Mouse (Mus musculus): ENCODE measurements around the gene Arl5c.

Gene Arl5c

GRCm38 (mm10) chr11:97987551-97988526 is 8.1 kb downstream of the Arl5c start:
- DNase-seq = peak; percentile 96

- no peak for DNase-seq
Measured at GRCm38 (mm10) chr11:97986738-97987465, 9.1 kb downstream of the Arl5c start.

- DNase-seq = peak; percentile 79
Measured at GRCm38 (mm10) chr11:97985727-97986677, 10.0 kb downstream of the Arl5c start, which contains the start of gene Plxdc1. Gene Plxdc1, minus strand, starts transcription at chr11:97986444.

GRCm38 (mm10) chr11:97983983-97984382 is 12.0 kb downstream of the Arl5c start:
- DNase-seq = peak; percentile 45

- no peak for DNase-seq
Measured at GRCm38 (mm10) chr11:97983506-97983905, 12.5 kb downstream of the Arl5c start.

GRCm38 (mm10) chr11:97982721-97983120 is 13.3 kb downstream of the Arl5c start:
- no peak for DNase-seq

- DNase-seq = no peak
Measured at GRCm38 (mm10) chr11:97980531-97980966, 15.4 kb downstream of the Arl5c start.

- no peak for DNase-seq
Measured at GRCm38 (mm10) chr11:97979824-97980495, 16.0 kb downstream of the Arl5c start.

GRCm38 (mm10) chr11:97978392-97978791 is 17.6 kb downstream of the Arl5c start:
- no peak for DNase-seq

GRCm38 (mm10) chr11:97977797-97978196 is 18.2 kb downstream of the Arl5c start:
- peak; percentile 78 for DNase-seq

- DNase-seq = no peak
Measured at GRCm38 (mm10) chr11:97974746-97975145, 21.2 kb downstream of the Arl5c start.

- DNase-seq = no peak
Measured at GRCm38 (mm10) chr11:97974141-97974540, 21.8 kb downstream of the Arl5c start.

- DNase-seq = peak; percentile 46
Measured at GRCm38 (mm10) chr11:97972434-97972833, 23.5 kb downstream of the Arl5c start.

GRCm38 (mm10) chr11:97971232-97971631 is 24.7 kb downstream of the Arl5c start:
- DNase-seq = no peak

- DNase-seq = no peak
Measured at GRCm38 (mm10) chr11:97970771-97971170, 25.2 kb downstream of the Arl5c start.

GRCm38 (mm10) chr11:97968385-97968784 is 27.6 kb downstream of the Arl5c start:
- no peak for DNase-seq

GRCm38 (mm10) chr11:97967114-97967513 is 28.9 kb downstream of the Arl5c start:
- DNase-seq = no peak

- DNase-seq = peak; percentile 37
Measured at GRCm38 (mm10) chr11:97960907-97961306, 35.1 kb downstream of the Arl5c start.

- no peak for DNase-seq
Measured at GRCm38 (mm10) chr11:97959300-97959680, 36.7 kb downstream of the Arl5c start.

- no peak for DNase-seq
Measured at GRCm38 (mm10) chr11:97958641-97959299, 37.2 kb downstream of the Arl5c start.

GRCm38 (mm10) chr11:97956905-97957560 is 38.9 kb downstream of the Arl5c start:
- DNase-seq = no peak

Measured in thymus, postnatal 25 days (tissue).